Mouse (Mus musculus): ENCODE measurements around the gene Skiv2l. TPM values are rescaled to one million over a fixed set of nuclear protein-coding genes. Genes with fewer than 3 reads are reported as not detected.

Gene Skiv2l
- total and polyA plus RNA-seq, 2 experiments from 2014 or later: 45.1 to 98.8 TPM

DNA sequence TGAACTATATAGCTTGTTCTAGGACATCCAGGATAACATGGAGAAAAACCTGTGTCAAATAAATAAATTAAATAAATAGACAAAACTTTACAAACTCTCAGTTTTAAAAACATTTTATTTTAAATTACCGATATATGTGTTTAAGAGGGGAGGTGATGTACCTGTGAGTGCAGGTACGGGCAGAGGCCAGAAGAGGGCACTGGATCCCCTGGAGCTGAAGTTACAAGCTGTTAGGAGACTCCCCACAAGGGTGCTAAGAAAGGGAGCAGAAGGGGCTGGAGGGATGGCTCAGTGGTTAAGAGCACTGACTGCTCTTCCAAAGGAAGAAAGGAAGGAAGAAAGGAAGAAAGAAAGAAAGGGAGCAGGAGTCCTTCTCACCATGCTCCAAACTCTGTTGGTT, 41.4 kb upstream of the Skiv2l start:
- 98% methylated on average over 2 of the region's 2 CpGs for WGBS
- no peak overlapping the region for H3K9ac ChIP-seq (replicated peaks; ENCODE audit: low read length, poor library complexity, severe bottlenecking)
- TF ChIP-seq CTCF (IDR thresholded peaks at IDR 0.05): no peak
- H3K4me2 ChIP-seq (ENCODE audit: low read depth, low read length, poor library complexity, severe bottlenecking): no peak overlapping the region
- ATAC-seq (ENCODE audit: low FRiP score) (no peak), DNase-seq (ENCODE audit: low spot score) (no peak)
- no peaks in the 10 kb centered on the region for H3K9me3 ChIP-seq (ENCODE audit: low read length)
- H3K36me3 ChIP-seq (ENCODE audit: insufficient read depth, low read length): no peaks in the 10 kb centered on the region
- H3K4me3 ChIP-seq (ENCODE audit: low read depth, low read length): no peak overlapping the region
- no peak overlapping the region for H3K27ac ChIP-seq (ENCODE audit: low read depth, low read length)
- H3K27me3 ChIP-seq (ENCODE audit: insufficient read depth, low read length): no peaks in the 10 kb centered on the region
- peaks cover 12% of the 10 kb centered on the region for H3K4me1 ChIP-seq (ENCODE audit: insufficient read depth, low read length)

DNA sequence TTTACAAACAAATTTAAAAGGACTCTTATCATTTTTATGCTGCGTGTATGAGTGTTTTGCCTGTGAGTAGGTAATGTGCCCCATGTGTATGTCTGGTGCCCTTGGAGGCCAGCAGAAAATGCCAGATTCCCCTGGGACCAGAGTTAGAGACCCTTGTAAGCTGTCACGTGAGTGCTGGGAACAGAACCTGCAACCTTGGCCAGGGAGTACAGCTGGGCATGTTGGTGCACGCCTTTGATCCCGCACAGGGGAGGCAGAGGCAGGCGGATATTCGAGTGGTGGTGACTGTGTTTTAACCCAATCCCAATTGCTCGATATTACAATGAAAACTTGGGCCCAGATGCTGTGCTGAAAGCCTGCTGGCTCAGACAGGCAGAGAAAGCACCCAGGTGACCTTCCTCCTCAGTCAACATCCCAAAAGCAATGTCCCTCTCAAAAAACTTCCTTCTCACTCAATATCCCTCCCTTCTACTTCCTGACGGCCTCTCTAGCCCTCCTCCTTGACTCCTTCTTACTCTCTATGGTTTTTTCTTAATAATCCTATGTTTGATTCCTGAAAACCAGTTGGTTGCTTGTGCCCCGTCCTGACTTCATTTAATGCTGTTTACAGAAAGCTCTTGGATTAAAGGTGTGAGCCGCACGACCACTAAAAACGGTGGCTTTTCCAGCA, 40.2 kb upstream of the Skiv2l start:
- WGBS: 89% methylated on average over 12 of the region's 12 CpGs
- Histone ChIP-seq H3K9me3 (ENCODE audit: low read length) (no peaks in the 10 kb centered on the region), H3K4me1 (ENCODE audit: insufficient read depth, low read length) (peaks cover 4% of the 10 kb centered on the region; the same call in 1 of the 2 replicates), H3K27me3 (ENCODE audit: insufficient read depth, low read length) (no peaks in the 10 kb centered on the region), H3K4me2 (ENCODE audit: low read depth, low read length, poor library complexity, severe bottlenecking) (no peak overlapping the region), H3K36me3 (ENCODE audit: insufficient read depth, low read length) (no peaks in the 10 kb centered on the region), H3K9ac (replicated peaks; ENCODE audit: low read length, poor library complexity, severe bottlenecking) (no peak overlapping the region), H3K4me3 (ENCODE audit: low read depth, low read length) (no peak overlapping the region), H3K27ac (ENCODE audit: low read depth, low read length) (no peak overlapping the region)
- DNase-seq (ENCODE audit: low spot score) (no peak), ATAC-seq (ENCODE audit: low FRiP score) (no peak)
- no peak for TF ChIP-seq CTCF (IDR thresholded peaks at IDR 0.05)

DNA sequence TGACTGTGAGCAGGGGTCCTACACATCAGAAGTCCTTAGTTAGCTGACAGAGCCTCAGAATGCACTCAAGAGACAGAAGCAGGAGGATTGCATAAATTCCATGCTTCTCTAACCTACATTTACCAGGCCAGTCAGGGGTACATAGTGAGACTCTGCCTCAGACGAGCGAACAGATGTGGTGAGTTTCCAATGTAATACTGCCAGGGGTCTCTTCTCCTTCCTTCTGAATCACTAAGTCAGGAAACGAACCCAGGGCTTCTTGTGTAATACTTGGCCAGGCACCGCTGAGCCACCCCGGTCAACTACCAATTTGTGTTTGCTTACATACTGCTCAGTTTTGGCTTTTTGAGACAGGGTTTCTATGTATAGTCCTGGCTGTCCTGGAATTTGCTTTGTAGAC, 37.9 kb upstream of the Skiv2l start:
- Histone ChIP-seq H3K9me3 (ENCODE audit: low read length) (no peaks in the 10 kb centered on the region), H3K4me1 (ENCODE audit: insufficient read depth, low read length) (no peaks in the 10 kb centered on the region), H3K4me3 (ENCODE audit: low read depth, low read length) (no peak overlapping the region), H3K36me3 (ENCODE audit: insufficient read depth, low read length) (no peaks in the 10 kb centered on the region), H3K27ac (ENCODE audit: low read depth, low read length) (no peak overlapping the region), H3K27me3 (ENCODE audit: insufficient read depth, low read length) (no peaks in the 10 kb centered on the region), H3K4me2 (ENCODE audit: low read depth, low read length, poor library complexity, severe bottlenecking) (no peak overlapping the region), H3K9ac (replicated peaks; ENCODE audit: low read length, poor library complexity, severe bottlenecking) (no peak overlapping the region)
- TF ChIP-seq CTCF (IDR thresholded peaks at IDR 0.05): no peak
- 90% methylated on average over 5 of the region's 5 CpGs for WGBS
- ATAC-seq (ENCODE audit: low FRiP score) (no peak), DNase-seq (ENCODE audit: low spot score) (no peak)

DNA sequence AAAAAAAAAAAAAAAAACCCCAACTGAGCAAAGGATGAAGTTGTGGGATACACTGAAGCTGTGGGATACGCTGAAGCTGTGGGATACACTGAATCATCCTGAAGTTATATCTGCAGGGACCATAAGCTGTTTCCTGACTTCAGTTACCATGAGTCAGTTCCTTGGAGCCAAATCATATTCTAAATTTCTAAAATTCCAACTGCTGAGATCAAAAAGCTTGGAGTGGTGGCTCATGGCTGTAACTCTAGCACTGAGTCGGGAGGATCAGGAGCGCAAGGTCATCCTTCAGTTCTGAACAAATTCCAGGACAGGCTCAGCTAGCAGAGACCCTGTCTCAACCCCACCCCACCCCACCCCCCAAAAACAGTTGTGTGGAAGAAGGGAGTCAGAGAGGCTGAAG, 35.6 kb upstream of the Skiv2l start:
- Histone ChIP-seq H3K27ac (ENCODE audit: low read depth, low read length) (no peak overlapping the region), H3K36me3 (ENCODE audit: insufficient read depth, low read length) (no peaks in the 10 kb centered on the region), H3K27me3 (ENCODE audit: insufficient read depth, low read length) (0 out of 2 replicates have a peak, but pooled peaks cover 6% of the 10 kb centered on the region), H3K4me1 (ENCODE audit: insufficient read depth, low read length) (no peaks in the 10 kb centered on the region), H3K4me3 (ENCODE audit: low read depth, low read length) (no peak overlapping the region), H3K9ac (replicated peaks; ENCODE audit: low read length, poor library complexity, severe bottlenecking) (no peak overlapping the region), H3K9me3 (ENCODE audit: low read length) (no peaks in the 10 kb centered on the region), H3K4me2 (ENCODE audit: low read depth, low read length, poor library complexity, severe bottlenecking) (no peak overlapping the region)
- DNase-seq (ENCODE audit: low spot score) (no peak), ATAC-seq (ENCODE audit: low FRiP score) (no peak)
- whole genome bisulfite sequencing: 85% methylated on average over 3 of the region's 3 CpGs
- no peak for TF ChIP-seq CTCF (IDR thresholded peaks at IDR 0.05)

- no peak overlapping the region for H3K9ac ChIP-seq (replicated peaks; ENCODE audit: low read length, poor library complexity, severe bottlenecking)
- no peak overlapping the region for H3K4me2 ChIP-seq (ENCODE audit: low read depth, low read length, poor library complexity, severe bottlenecking)
- no peak overlapping the region for H3K4me3 ChIP-seq (ENCODE audit: low read depth, low read length)
- no peak for TF ChIP-seq CTCF (IDR thresholded peaks at IDR 0.05)
- no peaks in the 10 kb centered on the region for H3K4me1 ChIP-seq (ENCODE audit: insufficient read depth, low read length)
- ATAC-seq (ENCODE audit: low FRiP score) (no peak), DNase-seq (ENCODE audit: low spot score) (no peak)
- 0 out of 2 replicates have a peak, but pooled peaks cover 6% of the 10 kb centered on the region for H3K27me3 ChIP-seq (ENCODE audit: insufficient read depth, low read length)
- no peaks in the 10 kb centered on the region for H3K9me3 ChIP-seq (ENCODE audit: low read length)
- H3K36me3 ChIP-seq (ENCODE audit: insufficient read depth, low read length): no peaks in the 10 kb centered on the region
- 87% methylated on average over 6 of the region's 6 CpGs for WGBS
- no peak overlapping the region for H3K27ac ChIP-seq (ENCODE audit: low read depth, low read length)
These were observed 34.7 kb upstream of the Skiv2l start for GRCm38 (mm10) chr17:34884704-34885103.

DNA sequence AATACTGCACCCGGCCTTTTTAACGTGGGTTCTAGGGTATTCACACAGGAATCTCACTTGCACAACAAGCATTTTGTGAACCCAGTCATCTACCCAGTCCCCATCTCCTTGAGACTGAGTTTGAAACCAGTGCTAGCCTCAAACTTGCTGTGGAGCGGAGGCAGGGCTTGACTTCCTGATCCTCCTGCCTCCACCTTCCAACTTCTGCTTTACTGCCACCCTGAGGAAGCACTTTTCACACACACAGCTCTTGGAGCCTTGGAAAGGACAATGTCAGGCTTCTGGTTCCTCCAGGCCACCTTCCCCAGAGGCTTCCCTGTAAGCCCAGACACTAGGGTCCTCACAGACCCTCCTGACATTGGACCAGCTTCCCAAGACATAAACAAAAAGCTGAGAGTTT, 33.3 kb upstream of the Skiv2l start:
- H3K4me2 ChIP-seq (ENCODE audit: low read depth, low read length, poor library complexity, severe bottlenecking): no peak overlapping the region
- WGBS: 65% methylated on average over 3 of the region's 3 CpGs
- H3K4me3 ChIP-seq (ENCODE audit: low read depth, low read length): no peak overlapping the region
- H3K36me3 ChIP-seq (ENCODE audit: insufficient read depth, low read length): no peaks in the 10 kb centered on the region
- no peak for TF ChIP-seq CTCF (IDR thresholded peaks at IDR 0.05)
- H3K4me1 ChIP-seq (ENCODE audit: insufficient read depth, low read length): no peaks in the 10 kb centered on the region
- H3K9ac ChIP-seq (replicated peaks; ENCODE audit: low read length, poor library complexity, severe bottlenecking): no peak overlapping the region
- H3K9me3 ChIP-seq (ENCODE audit: low read length): no peaks in the 10 kb centered on the region
- DNase-seq (ENCODE audit: low spot score): no peak
- no peak overlapping the region for H3K27ac ChIP-seq (ENCODE audit: low read depth, low read length)
- ATAC-seq (ENCODE audit: low FRiP score): no peak
- H3K27me3 ChIP-seq (ENCODE audit: insufficient read depth, low read length): 0 out of 2 replicates have a peak, but pooled peaks cover 6% of the 10 kb centered on the region
